In the genomic region with DNA sequence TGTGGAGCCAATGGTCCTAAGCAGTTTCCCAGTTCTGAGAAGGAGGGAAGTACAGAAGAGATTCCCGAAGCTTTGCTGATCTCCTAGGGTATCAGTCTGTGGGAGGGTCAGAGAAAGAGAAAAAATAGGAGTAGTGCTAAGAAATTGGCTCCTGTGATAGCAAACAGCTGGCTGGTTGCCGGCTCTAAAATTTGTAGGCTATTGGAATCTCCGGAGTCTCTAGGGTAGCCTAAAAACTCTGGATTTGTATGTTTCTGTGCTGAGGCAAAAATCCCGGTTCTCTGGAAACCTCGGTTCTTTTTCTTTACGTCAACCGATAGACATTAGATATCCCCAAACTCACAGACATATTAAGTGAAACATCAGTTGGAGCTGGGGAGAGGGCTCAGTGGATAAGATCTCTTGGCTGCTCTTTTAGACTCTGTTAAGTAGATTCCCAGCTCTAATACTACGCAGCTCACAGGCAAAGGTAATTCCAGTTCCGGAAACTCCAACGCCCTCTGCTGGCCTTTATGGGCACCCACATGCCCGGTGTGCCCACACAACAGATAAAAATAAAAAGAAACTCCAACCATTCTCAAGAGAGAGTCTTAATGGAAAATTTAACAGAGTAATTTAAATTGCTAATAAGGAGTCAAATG, we compare ENCODE assay signal across 14 mouse cellular contexts. TPM values are rescaled to one million over a fixed set of nuclear protein-coding genes. Genes with fewer than 3 reads are reported as not detected.
DNase-seq lines count a peak whose midpoint lies in the region; ATAC-seq and TF ChIP-seq lines count a peak whose summit lies in the region.
"Had no signal": no experiment of that assay in that cellular context is flagged by ENCODE, and none has a peak within 500 bp of the region (broad histone marks: within the 10 kb centered on the region; RNA-seq: fewer than 3 reads in every experiment).

No protein-coding gene starts in this region.

- no peak overlapping the region for H3K4me2 ChIP-seq in midbrain, postnatal 0 days (ENCODE audit: low read depth, low read length, poor library complexity, severe bottlenecking)
- H3K4me2 ChIP-seq in midbrain, embryonic 13.5 days (replicated peaks): no peak overlapping the region
- no peak overlapping the region for H3K4me2 ChIP-seq in forebrain, embryonic 15.5 days (replicated peaks)
- H3K4me2 ChIP-seq: limb, embryonic 12.5 days had no signal

- H3K4me1 ChIP-seq in midbrain, postnatal 0 days (ENCODE audit: insufficient read depth, low read length): no peaks in the 10 kb centered on the region
- H3K4me1 ChIP-seq in midbrain, embryonic 13.5 days (replicated peaks): no peaks in the 10 kb centered on the region
- H3K4me1 ChIP-seq in forebrain, embryonic 15.5 days: peaks cover 3% of the 10 kb centered on the region; the same call in 1 of the 2 replicates
- H3K4me1 ChIP-seq: midbrain, embryonic 10.5 days had no signal

- no peak for ATAC-seq in midbrain, postnatal 0 days (ENCODE audit: low FRiP score)
- no peak for ATAC-seq in midbrain, embryonic 13.5 days
- no peak for ATAC-seq in forebrain, embryonic 15.5 days (replicated peaks)

- peak; percentile 25 for TF ChIP-seq CTCF in midbrain, postnatal 0 days (IDR thresholded peaks at IDR 0.05)

- H3K9ac ChIP-seq in midbrain, postnatal 0 days (replicated peaks; ENCODE audit: low read length, poor library complexity, severe bottlenecking): no peak overlapping the region
- no peak overlapping the region for H3K9ac ChIP-seq in midbrain, embryonic 13.5 days (replicated peaks)
- no peak overlapping the region for H3K9ac ChIP-seq in forebrain, embryonic 15.5 days (replicated peaks)
- H3K9ac ChIP-seq: limb, embryonic 12.5 days had no signal

- no peaks in the 10 kb centered on the region for H3K36me3 ChIP-seq in midbrain, postnatal 0 days (ENCODE audit: insufficient read depth, low read length)
- no peaks in the 10 kb centered on the region for H3K36me3 ChIP-seq in midbrain, embryonic 13.5 days
- H3K36me3 ChIP-seq in forebrain, embryonic 15.5 days: no peaks in the 10 kb centered on the region
- H3K36me3 ChIP-seq: limb, embryonic 12.5 days; midbrain, embryonic 10.5 days had no signal

- H3K4me3 ChIP-seq in midbrain, postnatal 0 days (ENCODE audit: low read depth, low read length): no peak overlapping the region
- no peak overlapping the region for H3K4me3 ChIP-seq in midbrain, embryonic 13.5 days (replicated peaks)
- no peak overlapping the region for H3K4me3 ChIP-seq in forebrain, embryonic 15.5 days
- H3K4me3 ChIP-seq: limb, embryonic 12.5 days; midbrain, embryonic 10.5 days had no signal

- H3K9me3 ChIP-seq in midbrain, postnatal 0 days (ENCODE audit: low read length): no peaks in the 10 kb centered on the region
- H3K9me3 ChIP-seq in midbrain, embryonic 13.5 days: no peaks in the 10 kb centered on the region
- no peaks in the 10 kb centered on the region for H3K9me3 ChIP-seq in forebrain, embryonic 15.5 days
- H3K9me3 ChIP-seq: limb, embryonic 12.5 days; midbrain, embryonic 10.5 days had no signal

- peak; percentile 6 for DNase-seq in heart, postnatal 4 days
- no peak for DNase-seq in heart, adult 8-10 months (ENCODE audit: low spot score)
- DNase-seq in midbrain, postnatal 0 days (ENCODE audit: low spot score): no peak
- DNase-seq in gastrocnemius, postnatal 10 days: peak; percentile 38
- DNase-seq in layer of hippocampus, postnatal 25 days (ENCODE audit: extremely low spot score in 1 of 2, low spot score in 1 of 2): no peak
- DNase-seq in cerebellum, adult 9-10 months: no peak
- DNase-seq: adrenal gland, postnatal 10 days; kidney, adult 18-20 months; thymus, adult 2 months had no signal

- no peak overlapping the region for H3K27ac ChIP-seq in midbrain, postnatal 0 days (ENCODE audit: low read depth, low read length)
- H3K27ac ChIP-seq in midbrain, embryonic 13.5 days: no peak overlapping the region
- H3K27ac ChIP-seq in forebrain, embryonic 15.5 days (replicated peaks): no peak overlapping the region
- H3K27ac ChIP-seq: limb, embryonic 12.5 days; midbrain, embryonic 10.5 days had no signal

- WGBS in midbrain, postnatal 0 days: 81% methylated on average over 11 of the region's 11 CpGs
- WGBS in midbrain, embryonic 13.5 days: 84% methylated on average over 11 of the region's 11 CpGs
- 85% methylated on average over 11 of the region's 11 CpGs for whole genome bisulfite sequencing in forebrain, embryonic 15.5 days

- H3K27me3 ChIP-seq in midbrain, postnatal 0 days (ENCODE audit: insufficient read depth, low read length): no peaks in the 10 kb centered on the region
- no peaks in the 10 kb centered on the region for H3K27me3 ChIP-seq in midbrain, embryonic 13.5 days
- H3K27me3 ChIP-seq in forebrain, embryonic 15.5 days: no peaks in the 10 kb centered on the region
- H3K27me3 ChIP-seq: limb, embryonic 12.5 days had no signal

RNA-seq across cellular contexts. Expression of gene Fam216b, which starts 46.8 kb away (rescaled TPM):
- total RNA-seq in heart, postnatal 4 days (2021): under 1 TPM; 0.27 to 0.79 TPM
- not detected for total RNA-seq in heart, adult 8-10 months (2022)
- total RNA-seq in midbrain, postnatal 0 days (2014; rRNA removed): 5.1 and 5.7 TPM in 2 replicates
- 3.8 and 4.8 TPM in 2 replicates for polyA plus RNA-seq in midbrain, postnatal 0 days (2015; fragmentation: Nextera tagmentation; extraction: Ambion mirVana)
- polyA plus RNA-seq in midbrain, embryonic 13.5 days (2015; fragmentation: Nextera tagmentation; extraction: Ambion mirVana): not detected in 2 replicates
- total RNA-seq in gastrocnemius, postnatal 10 days (2021): not detected
- polyA plus RNA-seq in forebrain, embryonic 15.5 days (2015; fragmentation: Nextera tagmentation; extraction: Ambion mirVana): 0.45 and 0.85 TPM in 2 replicates
- under 1 TPM; 0.62 to 0.68 TPM for total RNA-seq in layer of hippocampus, postnatal 25 days (2021)
- total RNA-seq: adrenal gland, postnatal 10 days; hematopoietic stem cell, adult 5-6 weeks had no signal
- polyA plus RNA-seq: limb, embryonic 12.5 days; midbrain, embryonic 10.5 days had no signal

Comparison
In these comparisons a context has a peak if more than half of its experiments do, and no peak if none do; other contexts are left out.
1. DNase-seq: peak in heart, postnatal 4 days (single experiment) and gastrocnemius, postnatal 10 days (single experiment); none in heart, adult 8-10 months (single experiment), midbrain, postnatal 0 days (single experiment), layer of hippocampus, postnatal 25 days (0 of 2) and cerebellum, adult 9-10 months (single experiment).